In the genomic region with DNA sequence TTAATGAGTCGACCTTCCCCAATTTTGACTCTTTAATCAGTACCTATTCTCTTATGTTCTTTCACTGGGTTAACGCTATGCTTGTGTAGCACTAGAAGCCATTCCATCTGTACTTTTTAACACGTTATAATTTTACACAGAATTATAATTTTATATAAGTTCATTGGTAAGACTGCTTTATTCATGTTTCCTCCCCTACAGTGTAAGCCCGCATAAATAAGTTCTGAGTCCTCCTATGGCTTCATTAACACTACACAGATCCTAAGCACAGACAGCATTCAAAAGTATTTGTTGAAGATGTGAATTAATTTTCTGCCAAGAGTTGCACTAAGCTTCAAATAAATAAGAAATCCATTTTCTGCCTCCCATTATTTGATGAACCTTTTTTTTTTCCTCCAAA, we compare ENCODE assay signal across 19 mouse cellular contexts.
"Had no signal": no experiment of that assay in that cellular context is flagged by ENCODE, and none has a peak within 500 bp of the region (broad histone marks: within the 10 kb centered on the region; RNA-seq: fewer than 3 reads in every experiment).

No protein-coding gene starts in this region.

- H3K27me3 ChIP-seq: midbrain, embryonic 12.5 days; neural tube, embryonic 13.5 days; neural tube, embryonic 15.5 days had no signal

- H3K9ac ChIP-seq: lung, embryonic 14.5 days; midbrain, embryonic 12.5 days; neural tube, embryonic 13.5 days; neural tube, embryonic 15.5 days had no signal

- ATAC-seq: midbrain, embryonic 16.5 days had no signal

- H3K4me2 ChIP-seq: lung, embryonic 14.5 days; midbrain, embryonic 12.5 days; neural tube, embryonic 13.5 days; neural tube, embryonic 15.5 days had no signal

- H3K4me3 ChIP-seq: midbrain, embryonic 10.5 days; midbrain, embryonic 12.5 days; myocyte; neural tube, embryonic 13.5 days; neural tube, embryonic 15.5 days had no signal

- H3K4me1 ChIP-seq: midbrain, embryonic 12.5 days; neural tube, embryonic 13.5 days; neural tube, embryonic 15.5 days had no signal

- H3K9me3 ChIP-seq: midbrain, embryonic 10.5 days; midbrain, embryonic 12.5 days; neural tube, embryonic 13.5 days; neural tube, embryonic 15.5 days had no signal

- H3K36me3 ChIP-seq: midbrain, embryonic 10.5 days; midbrain, embryonic 12.5 days; neural tube, embryonic 13.5 days; neural tube, embryonic 15.5 days had no signal

- DNase-seq: lung, adult 18-20 months; lung, embryonic 14.5 days; lung, postnatal 10 days; lung, postnatal 4 days; midbrain, embryonic 14.5 days; retina, postnatal 1 day; right cerebral cortex, adult 18-20 months; right cerebral cortex, postnatal 14 days; right cerebral cortex, postnatal 4 days; spleen, adult 18-20 months; thymus, adult 18-20 months; thymus, postnatal 14 days; thymus, postnatal 36 days had no signal

- H3K27ac ChIP-seq: midbrain, embryonic 10.5 days; midbrain, embryonic 12.5 days; neural tube, embryonic 13.5 days; neural tube, embryonic 15.5 days had no signal
